21 mouse cellular contexts compared by ENCODE assay signal in genomic region chr11:106701589-106701988, GRCm38 (mm10). TPM values are rescaled to one million over a fixed set of nuclear protein-coding genes. Genes with fewer than 3 reads are reported as not detected.
DNase-seq lines count a peak whose midpoint lies in the region; ATAC-seq and TF ChIP-seq lines count a peak whose summit lies in the region.
"Had no signal": no experiment of that assay in that cellular context is flagged by ENCODE, and none has a peak within 500 bp of the region (broad histone marks: within the 10 kb centered on the region; RNA-seq: fewer than 3 reads in every experiment).

No protein-coding gene starts in this region.

- H3K9me3 ChIP-seq in midbrain, embryonic 10.5 days (replicated peaks) = no peaks in the 10 kb centered on the region
- no peaks in the 10 kb centered on the region for H3K9me3 ChIP-seq in midbrain, postnatal 0 days (ENCODE audit: low read length)
- no peaks in the 10 kb centered on the region for H3K9me3 ChIP-seq in liver, postnatal 0 days (ENCODE audit: low read length)
- H3K9me3 ChIP-seq: embryonic facial prominence, embryonic 10.5 days; forebrain, embryonic 13.5 days; heart, embryonic 12.5 days; hindbrain, embryonic 10.5 days; hindbrain, embryonic 15.5 days had no signal

- H3K4me3 ChIP-seq in gastrocnemius, adult 2 months = 0 out of 2 replicates have a peak overlapping the region, but pooled peaks have one; percentile 2
- H3K4me3 ChIP-seq in midbrain, embryonic 10.5 days = no peak overlapping the region
- no peak overlapping the region for H3K4me3 ChIP-seq in midbrain, postnatal 0 days (ENCODE audit: low read depth, low read length)
- no peak overlapping the region for H3K4me3 ChIP-seq in liver, postnatal 0 days (ENCODE audit: low read depth, low read length)
- H3K4me3 ChIP-seq: embryonic facial prominence, embryonic 10.5 days; forebrain, embryonic 13.5 days; heart, embryonic 12.5 days; hindbrain, embryonic 10.5 days; hindbrain, embryonic 15.5 days had no signal

- H3K4me2 ChIP-seq in midbrain, postnatal 0 days (ENCODE audit: low read depth, low read length, poor library complexity, severe bottlenecking) = no peak overlapping the region
- H3K4me2 ChIP-seq in liver, postnatal 0 days (ENCODE audit: low read depth, low read length) = no peak overlapping the region
- H3K4me2 ChIP-seq: forebrain, embryonic 13.5 days; heart, embryonic 12.5 days; hindbrain, embryonic 15.5 days had no signal

- WGBS in midbrain, embryonic 10.5 days = 74% methylated on average over 9 of the region's 9 CpGs
- 67% methylated on average over 9 of the region's 9 CpGs for WGBS in midbrain, postnatal 0 days
- WGBS in liver, postnatal 0 days (ENCODE audit: insufficient replicate concordance) = 43% methylated on average over 9 of the region's 9 CpGs

- ATAC-seq in midbrain, postnatal 0 days (ENCODE audit: low FRiP score) = no peak
- ATAC-seq in liver, postnatal 0 days = no peak
- ATAC-seq: CD4-positive, CD25-positive, alpha-beta regulatory T cell, adult 4 months; forebrain, embryonic 13.5 days; forebrain, postnatal 0 days had no signal

- TF ChIP-seq EP300 in liver, postnatal 0 days (IDR thresholded peaks at IDR 0.05; ENCODE audit: low read depth) = no peak

- no peak for TF ChIP-seq CTCF in gastrocnemius, adult 2 months (IDR thresholded peaks at IDR 0.05)
- TF ChIP-seq CTCF in midbrain, postnatal 0 days (IDR thresholded peaks at IDR 0.05) = no peak
- TF ChIP-seq CTCF in liver, postnatal 0 days (IDR thresholded peaks at IDR 0.05; ENCODE audit: low read depth) = no peak

- H3K36me3 ChIP-seq in midbrain, embryonic 10.5 days = no peaks in the 10 kb centered on the region
- H3K36me3 ChIP-seq in midbrain, postnatal 0 days (ENCODE audit: insufficient read depth, low read length) = no peaks in the 10 kb centered on the region
- H3K36me3 ChIP-seq in liver, postnatal 0 days (replicated peaks; ENCODE audit: insufficient read depth, low read length) = no peaks in the 10 kb centered on the region; the same call in none of the 2 replicates
- H3K36me3 ChIP-seq: embryonic facial prominence, embryonic 10.5 days; hindbrain, embryonic 10.5 days; hindbrain, embryonic 15.5 days had no signal

- H3K27ac ChIP-seq in gastrocnemius, adult 2 months = no peak overlapping the region
- H3K27ac ChIP-seq in midbrain, embryonic 10.5 days (replicated peaks) = peak overlapping the region; percentile 28; the same call in 1 of the 2 replicates
- no peak overlapping the region for H3K27ac ChIP-seq in midbrain, postnatal 0 days (ENCODE audit: low read depth, low read length)
- H3K27ac ChIP-seq in liver, postnatal 0 days (ENCODE audit: low read depth) = 0 out of 2 replicates have a peak overlapping the region, but pooled peaks have one; percentile 22
- H3K27ac ChIP-seq: embryonic facial prominence, embryonic 10.5 days; forebrain, embryonic 13.5 days; hindbrain, embryonic 10.5 days; hindbrain, embryonic 15.5 days had no signal

- H3K9ac ChIP-seq in midbrain, postnatal 0 days (replicated peaks; ENCODE audit: low read length, poor library complexity, severe bottlenecking) = no peak overlapping the region
- no peak overlapping the region for H3K9ac ChIP-seq in liver, postnatal 0 days (replicated peaks)
- H3K9ac ChIP-seq: forebrain, embryonic 13.5 days; forebrain, postnatal 0 days; heart, embryonic 12.5 days; hindbrain, embryonic 15.5 days had no signal

- H3K27me3 ChIP-seq in midbrain, embryonic 10.5 days (ENCODE audit: low read depth, poor library complexity, severe bottlenecking) = no peaks in the 10 kb centered on the region
- H3K27me3 ChIP-seq in midbrain, postnatal 0 days (ENCODE audit: insufficient read depth, low read length) = no peaks in the 10 kb centered on the region
- no peaks in the 10 kb centered on the region for H3K27me3 ChIP-seq in liver, postnatal 0 days (ENCODE audit: insufficient read depth, low read length)
- H3K27me3 ChIP-seq: forebrain, embryonic 13.5 days; heart, embryonic 12.5 days; hindbrain, embryonic 15.5 days had no signal

- DNase-seq in gastrocnemius, adult 2 months = no peak
- no peak for DNase-seq in gastrocnemius, postnatal 36 days
- DNase-seq in midbrain, embryonic 10.5 days (ENCODE audit: low spot score) = no peak
- no peak for DNase-seq in midbrain, postnatal 0 days (ENCODE audit: low spot score)
- DNase-seq in liver, postnatal 0 days = no peak
- DNase-seq in right cerebral cortex, postnatal 10 days (ENCODE audit: low spot score in 2 of 2) = no peak
- DNase-seq in testis, postnatal 10 days (ENCODE audit: low spot score) = no peak
- DNase-seq: adrenal gland, postnatal 14 days; B cell, adult 2 months; cerebellum, adult 18-20 months; cerebellum, adult 9-11 months; cerebellum, postnatal 36 days; forebrain, postnatal 0 days; gastrocnemius, postnatal 25 days had no signal

- H3K4me1 ChIP-seq in midbrain, embryonic 10.5 days = peaks cover 5% of the 10 kb centered on the region; the same call in 1 of the 2 replicates
- no peaks in the 10 kb centered on the region for H3K4me1 ChIP-seq in midbrain, postnatal 0 days (ENCODE audit: insufficient read depth, low read length)
- peaks cover 6% of the 10 kb centered on the region; the same call in 1 of the 2 replicates for H3K4me1 ChIP-seq in liver, postnatal 0 days (ENCODE audit: insufficient read depth)
- H3K4me1 ChIP-seq: forebrain, embryonic 13.5 days; hindbrain, embryonic 15.5 days had no signal

- intact Hi-C loops in gastrocnemius, adult 2 months (cut with DNase I) = no loop called here
- intact Hi-C loops in gastrocnemius, postnatal 36 days (cut with DNase I) = loop anchor here (5.0 kb wide), 1 partner anchor 36 kb away; no protein-coding TSS in a partner anchor

RNA-seq across cellular contexts. Expression of gene Pecam1, which starts 48.8 kb away (rescaled TPM):
- total RNA-seq in gastrocnemius, adult 2 months (2021) = 10 to 100 TPM; 37.1 to 43.8 TPM
- total RNA-seq in gastrocnemius, postnatal 36 days (2021) = 10 to 100 TPM; 33.7 to 36.2 TPM
- polyA plus RNA-seq in midbrain, embryonic 10.5 days (2016; fragmentation: Nextera tagmentation; extraction: Ambion mirVana) = 15.3 and 17.2 TPM in 2 replicates
- 17.5 and 18.1 TPM in 2 replicates for total RNA-seq in midbrain, postnatal 0 days (2014; rRNA removed)
- polyA plus RNA-seq in midbrain, postnatal 0 days (2015; fragmentation: Nextera tagmentation; extraction: Ambion mirVana) = 9.8 and 11.1 TPM in 2 replicates
- polyA plus RNA-seq in liver, postnatal 0 days (2015; fragmentation: Nextera tagmentation; extraction: Ambion mirVana) = 9.2 TPM in 2 replicates

RNA-seq across cellular contexts. Expression of gene Milr1, which starts 49.4 kb away (rescaled TPM):
- not detected for total RNA-seq in gastrocnemius, adult 2 months (2021)
- total RNA-seq in gastrocnemius, postnatal 36 days (2021) = under 1 TPM; 0.22 to 0.28 TPM
- polyA plus RNA-seq in midbrain, embryonic 10.5 days (2016; fragmentation: Nextera tagmentation; extraction: Ambion mirVana) = 0.67 and 1.1 TPM in 2 replicates
- total RNA-seq in midbrain, postnatal 0 days (2014; rRNA removed) = 0.66 TPM in 1 of 2 replicates, not detected in the other
- 0.37 and 0.82 TPM in 2 replicates for polyA plus RNA-seq in midbrain, postnatal 0 days (2015; fragmentation: Nextera tagmentation; extraction: Ambion mirVana)
- 4.1 and 5.1 TPM in 2 replicates for polyA plus RNA-seq in liver, postnatal 0 days (2015; fragmentation: Nextera tagmentation; extraction: Ambion mirVana)
- total RNA-seq: forebrain, postnatal 0 days; gastrocnemius, postnatal 25 days; MEL had no signal

Comparison
In these comparisons a context has a peak if more than half of its experiments do, and no peak if none do; other contexts are left out.
1. H3K27ac ChIP-seq: peak in midbrain, embryonic 10.5 days (single experiment) and liver, postnatal 0 days (single experiment); none in gastrocnemius, adult 2 months (single experiment) and midbrain, postnatal 0 days (single experiment).